Mouse (Mus musculus) E14TG2a.4 (cell line): ENCODE measurements around the gene Rap1gap.

Experiments used
- CTCF ChIP-seq: conservative IDR thresholded peaks from 2 replicates; pipeline ENCODE4 v1.5.1; 2014; ENCODE audit warnings: low read length
- NANOG ChIP-seq: IDR thresholded peaks from 2 replicates; pipeline ENCODE4 v1.6.1; 2014; ENCODE audit warnings: borderline replicate concordance, low read length, mixed read lengths

- TF ChIP-seq CTCF (no peak), NANOG (no peak)
These were observed 40.0 kb downstream of the Rap1gap start for GRCm38 (mm10) chr4:137704561-137704960.
